Mouse (Mus musculus) hindlimb bud, embryonic 11.5 days (tissue): Measurements from ENCODE around the gene Gpr146.
"Not testable (repeated sequence)": the region's sequence is repeated elsewhere in the genome, so short reads cannot be mapped to it uniquely, and the experiment has no call there.

Experiments used
- DNase-seq: peaks from one replicate; pipeline ENCODE4 v3.0.0-alpha.2; 2012; ENCODE audit warnings: low read depth, low spot score; ENCODE audit errors: extremely low spot score

Gpr146 gene

DNA sequence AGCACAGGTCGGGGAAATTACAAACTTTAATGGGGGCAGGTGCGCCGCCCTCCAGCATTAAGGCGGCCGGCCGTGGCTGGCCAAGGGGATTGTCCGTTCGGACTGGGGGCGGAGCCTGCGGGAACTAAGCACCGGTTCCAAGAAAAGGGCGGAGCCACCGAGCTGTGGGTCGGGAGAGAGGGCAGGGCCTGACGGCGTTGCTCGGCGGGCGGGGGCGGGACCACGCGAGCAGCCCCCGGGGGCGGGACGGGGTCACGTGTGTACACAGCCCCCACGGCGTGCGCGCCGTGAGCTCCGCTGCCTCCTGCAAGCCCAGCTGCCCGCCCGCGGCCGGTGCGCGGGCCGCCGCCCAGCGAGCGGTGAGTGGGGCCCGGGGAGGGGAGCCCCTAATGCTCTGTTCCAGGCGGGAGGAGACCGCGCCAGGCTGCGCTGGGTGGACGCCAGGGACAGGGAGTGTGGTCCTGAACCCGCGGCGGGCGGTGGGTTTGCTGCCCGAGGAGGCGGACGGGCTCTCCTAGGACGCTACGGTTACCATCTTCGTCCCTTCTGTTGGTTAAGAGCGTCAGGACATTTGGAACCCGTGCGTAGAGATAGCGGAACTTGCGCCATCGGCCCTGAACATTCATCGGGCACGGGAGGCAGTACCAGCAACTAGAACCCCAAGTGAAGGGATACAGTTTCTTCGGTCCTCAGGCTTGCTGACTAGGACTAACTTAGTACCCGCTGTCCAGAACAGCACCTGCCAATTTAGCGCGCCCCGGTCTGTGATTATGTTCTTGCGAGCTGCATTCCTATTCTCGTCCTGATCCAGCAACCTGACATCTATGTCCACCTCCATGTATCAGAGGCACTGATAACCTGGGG is 3.1 kb downstream of the Gpr146 start:
- peak; percentile 57 for DNase-seq

DNA sequence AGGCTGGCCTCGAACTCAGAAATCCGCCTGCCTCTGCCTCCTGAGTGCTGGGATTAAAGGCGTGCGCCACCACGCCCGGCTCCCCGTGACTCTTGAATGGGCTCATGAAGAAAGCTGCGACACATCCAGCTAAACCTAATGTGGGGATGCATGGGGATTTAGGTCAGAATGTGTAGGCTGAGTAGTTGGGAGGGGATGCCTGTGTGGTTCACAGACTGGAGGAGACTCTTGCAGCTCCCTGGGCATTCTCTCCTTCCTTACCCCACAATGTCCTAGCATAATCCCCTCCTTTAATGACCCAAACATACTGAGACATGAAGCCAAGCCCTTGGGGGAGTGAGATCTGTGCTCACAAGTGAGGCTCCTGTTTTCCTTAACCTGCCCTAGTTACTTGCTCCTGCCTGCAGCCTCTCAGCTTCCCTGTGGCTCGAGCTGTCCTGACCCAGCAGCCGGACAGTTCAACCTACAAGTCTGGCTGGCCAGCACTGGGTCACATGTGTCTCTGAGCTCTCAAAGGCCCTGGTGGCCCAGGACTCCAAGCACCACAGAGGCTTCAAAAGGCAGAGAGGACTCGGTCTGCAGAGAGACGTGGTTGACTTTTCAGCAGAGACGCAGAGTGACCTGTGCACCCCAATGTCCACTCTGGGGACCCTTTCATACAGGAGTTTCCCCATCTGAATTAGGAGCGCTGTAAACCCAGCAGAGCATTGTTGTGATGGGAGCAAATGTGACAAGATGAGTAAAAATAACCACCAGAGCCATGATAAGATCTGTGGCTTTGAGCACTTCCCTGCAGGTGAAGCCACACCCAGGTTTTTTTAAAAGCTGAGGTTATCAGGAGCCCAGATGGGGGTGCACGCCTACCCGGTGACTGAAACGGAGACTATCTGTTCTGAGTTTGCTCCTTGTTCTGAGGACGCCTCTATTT is 4.4 kb downstream of the Gpr146 start:
- DNase-seq, result no peak

DNA sequence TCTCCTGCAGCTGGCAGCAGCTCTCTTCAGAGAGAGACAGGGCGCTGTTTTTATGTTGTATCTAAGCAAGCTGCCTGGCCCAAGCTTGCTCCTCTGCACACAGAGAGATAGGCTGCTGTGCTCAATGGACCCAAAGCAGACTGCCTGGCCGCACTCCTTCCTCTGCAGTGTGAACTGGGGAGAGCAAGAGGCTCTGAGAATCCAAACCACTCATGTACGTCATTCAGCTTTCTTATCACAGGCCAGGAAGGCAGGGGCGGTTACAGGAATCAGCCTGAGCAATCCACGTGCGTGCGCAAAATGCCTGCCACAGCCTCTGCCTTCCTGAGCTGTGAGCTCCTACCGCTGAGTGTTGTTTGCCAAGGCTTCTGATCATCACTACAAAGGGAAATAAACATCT is 5.3 kb downstream of the Gpr146 start:
- DNase-seq, result no peak

DNA sequence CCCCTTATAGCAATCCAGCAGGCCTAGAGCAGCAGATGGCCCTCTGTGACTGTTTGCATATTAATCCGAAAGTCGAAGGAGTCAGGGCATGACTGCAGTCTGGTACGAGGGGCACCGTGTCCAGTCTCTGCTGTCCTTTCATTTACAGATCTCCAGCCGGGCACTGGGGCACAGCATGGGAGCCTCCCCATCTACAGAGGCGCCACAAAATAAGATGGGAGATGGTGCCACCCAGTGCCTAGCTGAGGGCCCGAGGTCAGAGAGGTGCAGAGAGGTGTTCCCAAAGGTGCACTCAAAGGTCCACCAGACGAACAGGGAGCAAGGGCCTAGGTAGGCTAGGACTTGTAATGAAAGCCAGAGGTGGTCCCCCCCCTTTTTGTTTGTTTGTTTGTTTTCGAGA is 5.7 kb downstream of the Gpr146 start:
- no peak for DNase-seq

DNA sequence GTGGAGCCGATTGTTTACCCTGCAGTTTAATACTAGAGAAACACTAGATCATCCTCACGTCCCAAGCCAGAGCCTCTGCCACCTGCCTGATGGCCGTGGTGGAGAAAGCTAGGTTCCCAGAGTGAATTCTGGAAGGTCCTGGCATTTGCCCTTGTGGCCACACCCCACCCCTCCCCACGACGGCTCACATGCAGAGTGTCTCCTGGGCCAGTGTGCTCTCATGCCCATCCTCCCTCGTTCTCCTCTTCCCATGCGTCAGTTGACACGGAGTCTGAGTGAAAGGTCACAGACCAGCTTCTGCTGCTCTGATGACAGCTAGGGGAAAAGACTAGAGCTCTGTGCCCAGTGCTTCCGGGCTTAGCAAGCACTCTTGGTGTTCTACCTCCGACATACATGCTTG is 7.0 kb downstream of the Gpr146 start:
- DNase-seq, result no peak

DNA sequence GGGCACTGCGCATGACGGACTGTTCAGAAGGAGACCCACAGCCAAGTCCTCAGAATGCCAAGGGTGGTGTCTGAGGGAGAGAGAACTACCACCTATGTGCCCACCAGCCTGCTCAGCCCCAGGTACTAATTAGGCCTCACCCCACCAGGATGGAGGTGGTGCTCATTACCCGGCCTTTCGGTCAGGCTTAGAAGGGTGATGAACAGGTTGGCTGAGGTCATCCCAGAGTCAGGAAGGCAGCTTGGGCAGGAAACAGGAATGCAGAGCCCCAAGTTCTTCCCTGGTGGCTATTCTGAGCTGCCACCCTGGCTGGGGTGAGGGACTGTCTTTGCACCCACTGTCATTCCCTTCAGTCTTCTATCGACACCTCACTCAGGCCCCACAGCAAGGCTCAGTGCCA is 8.6 kb downstream of the Gpr146 start:
- no peak for DNase-seq

DNA sequence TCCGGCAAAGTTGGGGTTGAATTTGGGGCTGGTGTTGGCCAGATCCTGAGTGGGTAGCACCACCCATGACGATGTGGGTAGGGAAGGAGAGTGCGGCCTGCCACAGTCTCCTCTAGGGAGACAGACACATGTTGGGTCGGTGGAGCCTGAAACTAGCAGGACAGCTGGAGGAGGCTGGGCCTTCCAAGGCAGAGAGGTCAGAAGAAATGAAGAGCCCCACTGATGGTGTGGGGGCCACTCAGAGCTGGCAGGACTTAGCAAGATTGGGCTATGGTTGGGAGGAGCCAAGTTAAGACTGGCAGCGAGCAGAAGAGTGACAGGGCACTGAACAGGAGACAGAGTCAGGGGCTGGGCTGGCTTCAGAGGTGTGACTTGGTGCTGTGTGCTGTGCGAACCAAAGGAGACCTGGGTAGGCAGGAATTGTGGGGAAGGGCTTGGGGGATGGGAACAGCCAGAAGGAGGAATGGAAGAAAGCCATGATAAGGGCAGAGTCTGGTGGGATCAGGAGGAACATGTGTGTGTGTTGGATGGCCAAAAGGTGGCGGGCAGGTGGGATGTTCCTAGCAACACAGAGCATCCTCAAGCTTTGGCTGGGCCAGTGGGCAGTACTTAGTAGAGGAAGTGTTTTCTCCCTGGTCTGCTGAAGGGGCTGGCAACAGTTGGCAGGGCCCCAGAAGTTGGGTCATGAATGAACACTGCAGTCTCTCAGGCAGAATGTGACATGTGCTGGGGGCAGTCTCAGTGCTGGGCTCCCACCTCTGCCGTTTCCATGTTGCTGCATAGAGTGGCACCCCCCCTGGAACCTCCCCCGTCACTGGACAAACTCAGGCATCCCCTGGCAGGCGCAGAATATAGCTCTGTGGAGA is 10.1 kb downstream of the Gpr146 start:
- DNase-seq, result no peak

DNA sequence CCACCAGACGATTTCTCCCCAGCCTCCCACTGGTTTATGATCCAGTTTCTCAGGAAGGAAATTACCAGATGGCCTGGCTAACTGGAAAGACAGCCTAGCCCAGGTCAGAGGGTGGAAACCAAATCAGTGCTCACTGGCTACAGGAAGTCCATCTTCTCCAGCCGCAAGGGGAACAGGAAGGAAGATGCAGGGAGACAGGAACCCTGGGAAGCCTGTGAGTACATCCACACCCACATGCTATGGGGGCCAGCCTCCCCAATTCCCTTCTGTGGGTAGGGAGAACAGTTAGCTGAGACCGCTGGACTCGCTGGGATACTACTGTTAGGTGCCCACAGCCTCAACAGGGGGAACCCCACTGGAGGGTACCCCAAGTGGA is 10.7 kb downstream of the Gpr146 start:
- DNase-seq, result no peak

DNA sequence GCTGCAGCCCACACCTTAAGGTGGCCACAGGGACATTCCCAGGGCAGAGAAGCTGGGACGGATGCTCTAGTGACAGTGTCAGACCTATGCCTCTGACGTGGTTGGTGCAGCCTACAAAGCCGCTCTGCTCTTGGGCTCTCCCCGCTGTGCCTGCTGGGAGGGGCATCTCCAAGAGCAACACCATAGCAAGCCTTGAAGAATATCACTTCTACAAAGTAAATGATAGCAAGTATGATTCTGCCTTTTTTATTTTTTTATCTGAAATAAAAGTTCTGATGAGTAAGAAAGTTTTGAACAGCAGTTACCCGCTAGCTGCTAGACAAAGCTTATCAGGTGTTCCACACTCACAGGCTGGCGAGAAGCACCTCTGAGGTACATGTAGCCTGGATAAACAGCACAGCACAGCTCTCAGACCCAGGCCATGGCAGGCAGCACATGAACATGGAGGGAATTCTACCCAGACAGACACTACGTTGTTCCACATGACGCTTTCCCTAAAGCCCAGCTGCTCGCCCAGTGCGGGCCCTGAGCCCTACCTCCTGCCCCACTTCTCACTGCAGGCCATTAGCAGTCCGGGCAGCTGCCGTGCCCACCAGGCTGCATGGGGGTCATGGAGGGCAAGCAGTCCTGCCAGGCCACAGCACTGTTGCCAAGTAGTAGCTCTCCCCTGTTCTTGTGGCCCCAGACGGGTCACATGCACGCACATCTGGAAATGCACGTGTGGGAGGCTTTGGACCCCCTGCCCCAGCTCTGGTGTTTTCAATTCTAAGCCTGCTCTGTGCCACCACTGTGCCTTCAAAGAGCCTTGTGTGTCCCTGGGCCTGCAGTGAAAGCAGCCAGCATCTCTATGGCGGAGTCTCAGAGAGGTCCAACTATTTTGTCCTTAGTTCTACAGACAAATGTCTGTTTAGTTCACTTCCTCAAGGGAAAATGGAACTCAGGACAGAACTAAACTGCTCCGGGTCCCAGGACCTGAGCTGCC is 11.5 kb downstream of the Gpr146 start:
- no peak for DNase-seq

DNA sequence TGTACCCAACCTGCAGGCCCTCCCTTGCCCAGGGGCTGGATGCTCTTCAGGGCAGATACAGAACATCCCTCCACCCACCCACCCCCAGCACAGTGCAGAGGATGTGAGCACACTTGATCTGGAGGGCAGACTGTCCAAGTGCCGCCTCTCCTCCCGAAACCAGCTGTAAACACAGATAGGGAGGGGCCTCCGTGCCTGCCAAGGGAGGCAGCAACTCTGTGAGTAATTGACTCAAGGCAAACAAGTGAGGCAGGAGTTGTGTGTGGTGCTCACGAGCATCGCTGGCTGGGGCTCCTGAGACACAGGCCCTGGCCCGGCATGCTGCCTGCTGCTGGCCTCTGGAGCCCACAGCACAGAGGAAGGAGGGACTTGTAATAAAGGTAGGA is 12.2 kb downstream of the Gpr146 start:
- no peak for DNase-seq

DNA sequence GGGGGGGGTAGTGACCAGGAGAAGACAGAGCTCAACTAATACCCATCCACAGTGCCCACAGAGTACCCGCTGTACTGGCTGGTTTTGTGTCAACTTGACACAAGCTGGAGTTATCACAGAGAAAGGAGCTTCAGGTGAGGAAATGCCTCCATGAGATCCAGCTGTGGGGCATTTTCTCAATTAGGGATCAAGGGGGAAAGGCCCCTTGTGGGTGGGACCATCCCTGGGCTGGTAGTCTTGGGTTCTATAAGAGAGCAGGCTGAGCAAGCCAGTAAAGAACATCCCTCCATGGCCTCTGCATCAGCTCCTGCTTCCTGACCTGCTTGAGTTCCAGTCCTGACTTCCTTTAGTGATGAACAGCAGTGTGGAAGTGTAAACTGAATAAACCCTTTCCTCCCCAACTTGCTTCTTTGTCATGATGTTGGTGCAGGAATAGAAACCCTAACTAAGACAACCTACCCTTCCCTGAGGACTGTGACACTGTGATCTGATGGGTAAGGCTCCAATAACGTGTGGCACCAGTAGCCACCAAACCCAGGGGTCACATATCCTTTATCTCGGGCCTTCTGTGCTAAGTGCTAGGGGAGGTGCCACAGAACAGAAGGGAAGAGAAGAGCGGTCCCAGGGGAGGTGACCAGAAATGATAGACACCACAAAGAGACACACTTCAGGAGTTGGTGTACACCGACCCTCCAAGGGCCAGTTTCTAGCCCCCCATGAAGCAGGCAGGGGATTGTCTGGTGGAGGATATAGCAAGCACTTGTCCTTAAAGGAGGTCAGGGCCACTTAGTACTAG is 13.0 kb downstream of the Gpr146 start:
- DNase-seq, result not testable (repeated sequence)

DNA sequence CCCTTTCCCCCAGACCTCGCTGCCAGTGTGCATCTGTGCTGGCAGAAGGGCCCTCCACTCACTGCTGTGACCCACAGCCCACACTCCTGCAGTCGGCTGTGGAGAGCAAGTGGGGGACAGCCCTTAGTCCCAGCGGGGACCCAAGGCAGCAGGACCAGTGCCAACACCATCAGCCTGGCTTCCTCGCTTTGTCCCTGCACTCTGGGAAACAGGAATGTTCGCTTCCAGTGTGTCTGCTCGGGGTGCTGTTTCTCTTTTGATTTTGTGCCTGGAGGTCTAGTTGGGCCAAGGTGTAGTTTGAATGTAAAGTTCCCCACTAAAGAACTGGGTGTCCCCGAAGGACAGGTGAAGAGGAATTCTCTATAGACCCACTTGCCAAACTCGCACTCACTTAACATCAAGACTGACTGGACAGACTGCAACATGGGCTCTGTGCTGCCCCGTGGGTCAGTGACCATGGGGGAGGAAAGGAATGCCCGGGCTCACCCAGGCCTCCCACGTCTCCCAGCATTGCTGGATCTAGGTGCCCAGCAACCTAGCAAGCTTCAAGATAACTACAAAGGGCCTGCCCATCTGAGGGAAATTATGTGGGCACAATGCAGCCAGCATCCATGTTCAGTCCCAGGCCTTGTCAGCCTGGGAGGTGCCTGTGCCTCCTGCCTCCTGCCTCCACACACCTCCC is 14.0 kb downstream of the Gpr146 start:
- no peak for DNase-seq

DNA sequence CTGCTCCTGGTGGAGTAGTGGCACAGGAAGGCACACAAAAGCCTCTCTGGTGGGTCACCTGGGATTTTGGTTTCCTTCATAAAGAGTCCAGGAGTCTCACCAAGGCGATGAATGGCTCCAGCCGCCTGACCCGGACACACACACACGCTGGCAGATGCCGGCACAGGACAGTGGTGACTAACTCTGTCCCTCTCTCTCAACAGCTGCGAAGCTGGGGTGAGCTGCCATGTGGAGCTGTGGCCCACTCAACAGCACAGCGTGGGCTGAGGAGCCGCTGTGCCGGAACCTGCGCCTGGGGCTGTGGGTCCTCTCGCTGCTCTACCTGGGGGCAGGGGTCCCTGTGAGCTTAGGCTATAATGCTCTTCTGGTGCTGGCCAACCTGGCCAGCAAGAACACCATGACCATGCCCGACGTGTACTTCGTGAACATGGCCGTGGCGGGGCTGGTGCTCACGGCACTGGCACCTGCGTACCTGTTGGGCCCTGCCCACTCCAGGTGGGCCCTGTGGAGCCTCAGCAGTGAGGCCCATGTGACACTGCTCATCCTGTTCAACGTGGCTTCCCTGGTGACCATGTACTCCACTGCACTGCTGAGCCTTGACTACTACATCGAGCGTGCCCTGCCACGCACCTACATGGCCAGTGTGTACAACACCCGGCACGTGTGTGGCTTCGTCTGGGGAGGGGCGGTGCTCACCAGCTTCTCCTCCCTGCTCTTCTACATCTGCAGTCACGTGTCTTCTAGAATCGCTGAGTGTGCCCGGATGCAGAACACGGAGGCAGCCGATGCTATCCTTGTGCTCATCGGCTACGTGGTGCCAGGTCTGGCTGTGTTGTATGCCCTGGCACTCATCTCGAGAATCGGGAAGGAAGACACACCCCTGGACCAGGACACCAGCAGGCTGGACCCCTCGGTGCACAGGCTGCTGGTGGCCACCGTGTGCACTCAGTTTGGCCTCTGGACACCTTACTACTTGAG is 15.0 kb downstream of the Gpr146 start:
- DNase-seq, result no peak

DNA sequence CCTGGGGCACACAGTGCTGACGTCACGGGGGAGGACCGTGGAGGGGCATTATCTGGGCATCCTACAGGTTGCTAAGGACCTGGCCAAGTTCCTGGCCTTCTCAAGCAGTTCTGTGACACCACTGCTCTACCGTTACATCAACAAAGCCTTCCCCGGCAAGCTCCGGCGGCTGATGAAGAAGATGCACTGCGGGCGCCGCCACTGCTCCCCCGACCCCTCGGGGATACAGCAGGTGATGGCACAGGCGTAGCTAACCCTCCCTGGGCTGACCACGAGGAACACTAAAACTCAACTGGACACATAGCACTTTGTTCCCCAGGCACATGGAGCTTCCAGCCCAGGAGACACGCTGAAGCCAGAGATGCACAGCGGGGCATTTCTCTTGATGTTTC is 15.7 kb downstream of the Gpr146 start:
- no peak for DNase-seq

DNA sequence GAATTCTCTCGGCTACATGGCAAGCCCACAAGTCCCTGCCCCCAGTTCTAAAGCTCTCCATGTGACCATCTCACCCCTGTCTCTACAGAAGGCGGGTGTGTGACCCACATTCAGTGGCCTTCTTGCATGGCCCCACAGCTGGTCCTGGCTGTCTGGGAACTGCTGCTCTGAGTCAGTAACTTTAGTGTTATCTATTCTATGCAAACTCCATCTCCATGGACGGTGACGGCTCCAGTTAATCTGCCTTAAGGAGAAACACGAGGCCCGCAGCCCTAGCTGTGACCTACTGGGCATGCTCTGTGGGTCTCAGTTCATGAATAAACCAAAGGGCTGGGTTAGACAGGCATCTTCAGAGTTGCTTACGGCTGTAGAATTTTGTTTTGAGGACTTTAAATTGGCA is 16.9 kb downstream of the Gpr146 start:
- DNase-seq, result no peak

DNA sequence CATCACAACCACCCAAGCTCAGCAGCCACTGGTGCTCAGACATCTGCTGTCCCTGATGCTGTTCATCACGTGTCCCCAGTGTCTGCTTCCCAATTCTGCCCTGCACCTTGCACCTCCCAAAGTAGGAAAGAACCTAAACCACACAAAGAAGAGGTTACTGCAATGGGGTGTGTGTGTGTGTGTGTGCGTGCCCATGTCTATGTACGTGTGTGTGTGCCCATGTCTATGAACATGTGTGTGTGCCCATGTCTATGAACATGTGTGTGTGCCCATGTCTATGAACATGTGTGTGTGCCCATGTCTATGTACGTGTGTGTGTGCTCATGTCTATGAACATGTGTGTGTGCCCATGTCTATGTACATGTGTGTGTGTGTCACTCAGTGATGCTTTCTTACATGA is 18.0 kb downstream of the Gpr146 start:
- no peak for DNase-seq

DNA sequence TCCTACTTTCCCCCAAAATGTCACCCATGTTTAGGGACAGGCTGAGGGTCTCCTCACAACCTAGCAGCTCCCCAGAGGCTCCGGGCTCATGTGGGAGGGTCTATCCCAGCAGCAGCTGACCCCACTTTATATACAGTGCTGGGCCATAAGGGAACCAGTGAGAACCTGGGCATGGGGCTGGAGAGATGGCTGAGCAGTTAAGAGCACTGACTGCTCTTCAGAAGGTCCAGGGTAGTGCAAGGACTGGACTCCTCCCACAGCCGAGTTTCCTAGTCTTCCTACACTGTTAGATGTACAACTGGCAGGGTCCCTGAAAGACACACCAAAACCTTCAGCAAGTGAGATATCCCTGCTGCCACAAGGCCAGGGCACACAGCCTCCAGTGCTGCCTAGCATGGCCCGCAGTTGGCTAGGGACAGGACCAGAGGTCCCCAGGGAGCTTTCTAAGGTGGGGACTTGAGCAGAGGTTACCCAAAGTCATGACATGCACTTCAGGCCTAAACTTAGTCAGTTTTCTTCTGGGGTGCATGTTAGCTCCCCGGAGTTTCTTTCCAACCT is 19.9 kb downstream of the Gpr146 start:
- no peak for DNase-seq
